Mouse (Mus musculus): ENCODE measurements around the gene Pcdh10. TPM values are rescaled to one million over a fixed set of nuclear protein-coding genes. Genes with fewer than 3 reads are reported as not detected.
A peak's percentile ranks its signal among the peaks of the same experiment; 100 is the strongest.

Gene Pcdh10
- total and polyA plus RNA-seq, 2 experiments from 2014 or later: 17.9 to 123 TPM

GRCm38 (mm10) chr3:45385451-45385850, 7.3 kb downstream of the Pcdh10 start:
- Histone ChIP-seq H3K9me3 (ENCODE audit: low read length) (no peaks in the 10 kb centered on the region), H3K9ac (no peak overlapping the region), H3K36me3 (ENCODE audit: insufficient read depth) (peaks cover 3% of the 10 kb centered on the region; the same call in 1 of the 2 replicates), H3K27ac (ENCODE audit: low read depth, low read length) (peak overlapping the region; percentile 29; the same call in 1 of the 2 replicates), H3K27me3 (ENCODE audit: insufficient read depth, low read length) (no peaks in the 10 kb centered on the region), H3K4me1 (ENCODE audit: insufficient read depth) (peaks cover 5% of the 10 kb centered on the region; the same call in 1 of the 2 replicates), H3K4me2 (ENCODE audit: low read depth) (peak overlapping the region; percentile 46), H3K4me3 (ENCODE audit: low read depth, low read length) (peak overlapping the region; percentile 21)
- no peak for TF ChIP-seq CTCF (IDR thresholded peaks at IDR 0.05; ENCODE audit: low read depth)
- no peak for ATAC-seq
- 15% methylated on average over 2 of the region's 2 CpGs for WGBS
- no peak for DNase-seq

DNA sequence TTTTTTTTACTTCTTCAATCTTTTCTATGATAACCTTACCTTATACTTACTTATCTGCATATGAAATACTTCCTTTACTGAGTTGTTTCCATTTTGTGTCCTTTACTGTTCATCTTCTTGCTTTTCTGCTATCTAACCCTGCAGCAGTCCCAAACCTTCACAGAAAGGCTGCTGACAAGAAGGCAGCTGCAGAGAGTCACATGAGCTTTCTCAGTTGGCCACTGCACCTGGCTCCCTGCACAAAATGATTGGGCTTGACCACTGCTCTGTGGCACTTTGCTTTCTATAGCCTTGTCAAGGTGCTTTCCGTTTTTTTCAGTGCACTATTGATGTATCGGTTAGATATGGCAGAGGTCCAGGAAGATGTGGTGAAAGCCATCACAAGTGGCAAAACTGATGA, 8.3 kb downstream of the Pcdh10 start:
- Histone ChIP-seq H3K4me1 (ENCODE audit: insufficient read depth) (peaks cover 5% of the 10 kb centered on the region; the same call in 1 of the 2 replicates), H3K9me3 (ENCODE audit: low read length) (no peaks in the 10 kb centered on the region), H3K4me3 (ENCODE audit: low read depth, low read length) (0 out of 2 replicates have a peak overlapping the region, but pooled peaks have one; percentile 8), H3K9ac (no peak overlapping the region), H3K4me2 (ENCODE audit: low read depth) (peak overlapping the region; percentile 8; the same call in 1 of the 2 replicates), H3K27me3 (ENCODE audit: insufficient read depth, low read length) (no peaks in the 10 kb centered on the region), H3K36me3 (ENCODE audit: insufficient read depth) (peaks cover 3% of the 10 kb centered on the region; the same call in 1 of the 2 replicates), H3K27ac (ENCODE audit: low read depth, low read length) (no peak overlapping the region)
- ATAC-seq (no peak), DNase-seq (no peak)
- no peak for TF ChIP-seq CTCF (IDR thresholded peaks at IDR 0.05; ENCODE audit: low read depth)
- WGBS: 18% methylated on average over 2 of the region's 2 CpGs

DNA sequence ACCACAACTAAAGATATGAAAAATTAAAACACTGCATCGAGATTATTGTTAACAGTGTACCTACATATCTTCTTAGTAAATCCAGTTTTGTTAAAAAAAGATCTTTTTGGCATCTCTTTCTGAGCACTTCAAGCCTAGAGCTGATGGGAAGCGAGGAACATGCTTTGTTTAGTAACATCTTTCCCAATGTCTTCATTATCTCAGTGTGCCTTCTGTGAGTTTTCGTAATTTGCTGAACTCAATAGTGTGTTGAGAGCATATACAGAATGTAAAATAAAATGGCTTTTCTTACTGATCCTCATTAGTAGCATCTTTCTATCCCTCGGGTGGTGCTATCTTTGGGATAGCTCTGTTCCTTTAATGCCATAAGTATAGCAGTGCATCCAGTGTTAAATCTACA, 18.9 kb downstream of the Pcdh10 start:
- Histone ChIP-seq H3K4me3 (ENCODE audit: low read depth, low read length) (no peak overlapping the region), H3K9me3 (ENCODE audit: low read length) (no peaks in the 10 kb centered on the region), H3K4me2 (ENCODE audit: low read depth) (no peak overlapping the region), H3K27me3 (ENCODE audit: insufficient read depth, low read length) (no peaks in the 10 kb centered on the region), H3K27ac (ENCODE audit: low read depth, low read length) (no peak overlapping the region), H3K4me1 (ENCODE audit: insufficient read depth) (no peaks in the 10 kb centered on the region), H3K36me3 (ENCODE audit: insufficient read depth) (peaks cover 6% of the 10 kb centered on the region; the same call in 1 of the 2 replicates), H3K9ac (no peak overlapping the region)
- whole genome bisulfite sequencing: 44% methylated on average over 4 of the region's 4 CpGs
- DNase-seq: no peak
- no peak for TF ChIP-seq CTCF (IDR thresholded peaks at IDR 0.05; ENCODE audit: low read depth)
- ATAC-seq: no peak

DNA sequence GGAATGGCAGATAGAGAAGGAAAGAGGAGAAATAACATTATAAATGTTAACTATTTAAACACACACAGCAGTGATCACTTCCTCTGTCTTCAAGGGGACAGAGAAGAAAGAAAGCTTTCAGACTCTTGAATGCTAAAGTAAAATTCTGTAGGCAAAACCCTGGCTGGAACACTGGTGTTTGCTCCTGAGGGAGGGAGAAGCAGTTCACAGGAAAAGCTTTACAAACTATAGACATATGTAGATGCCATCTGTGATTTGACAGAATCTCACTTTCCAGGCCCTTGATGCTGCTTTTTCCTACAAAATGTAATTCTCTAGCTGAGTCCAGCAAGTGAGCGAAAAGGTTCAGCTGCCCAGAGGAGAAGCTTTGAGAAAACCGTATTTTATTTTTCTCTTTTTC, 25.0 kb downstream of the Pcdh10 start:
- no peak for DNase-seq
- WGBS: 63% methylated on average over 2 of the region's 2 CpGs
- no peaks in the 10 kb centered on the region for H3K4me1 ChIP-seq (ENCODE audit: insufficient read depth)

DNA sequence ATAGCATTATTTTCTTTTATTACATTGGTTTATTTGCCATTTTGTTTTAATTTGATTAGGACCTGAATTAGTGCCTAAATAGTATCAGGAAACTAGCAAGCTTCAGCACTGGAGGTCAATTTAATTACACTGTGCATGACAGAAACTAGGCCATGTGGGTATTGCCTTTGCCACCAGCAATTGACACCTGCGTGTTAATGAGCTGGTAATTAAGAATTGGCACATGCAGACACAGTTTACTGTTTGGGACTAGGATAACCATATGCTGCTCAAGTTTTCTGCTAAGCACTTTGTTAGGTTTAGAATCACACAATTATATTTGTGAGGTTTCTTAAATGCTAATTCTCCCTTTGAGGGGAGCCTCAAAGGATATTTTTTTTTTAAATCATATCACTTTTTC, 53.5 kb downstream of the Pcdh10 start:
- H3K4me1 ChIP-seq (ENCODE audit: insufficient read depth): 0 out of 2 replicates have a peak, but pooled peaks cover 3% of the 10 kb centered on the region
- no peaks in the 10 kb centered on the region for H3K27me3 ChIP-seq (ENCODE audit: insufficient read depth, low read length)
- DNase-seq: no peak
- no peak overlapping the region for H3K9ac ChIP-seq
- 0 out of 2 replicates have a peak, but pooled peaks have one; percentile 45 for ATAC-seq
- WGBS: 25% methylated on average over 1 of the region's 1 CpGs
- no peak for TF ChIP-seq CTCF (IDR thresholded peaks at IDR 0.05; ENCODE audit: low read depth)
- H3K27ac ChIP-seq (ENCODE audit: low read depth, low read length): no peak overlapping the region
- H3K4me3 ChIP-seq (ENCODE audit: low read depth, low read length): no peak overlapping the region
- H3K9me3 ChIP-seq (ENCODE audit: low read length): no peaks in the 10 kb centered on the region
- H3K4me2 ChIP-seq (ENCODE audit: low read depth): no peak overlapping the region
- H3K36me3 ChIP-seq (ENCODE audit: insufficient read depth): no peaks in the 10 kb centered on the region; the same call in 1 of the 2 replicates

More for the DNA sequence above, 25.0 kb downstream of the Pcdh10 start:
- no peak overlapping the region for H3K9ac ChIP-seq
- H3K4me3 ChIP-seq (ENCODE audit: low read depth, low read length): no peak overlapping the region
- peak; percentile 56 for ATAC-seq
- no peak overlapping the region for H3K4me2 ChIP-seq (ENCODE audit: low read depth)
- H3K27me3 ChIP-seq (ENCODE audit: insufficient read depth, low read length): no peaks in the 10 kb centered on the region
- no peak for TF ChIP-seq CTCF (IDR thresholded peaks at IDR 0.05; ENCODE audit: low read depth)
- H3K9me3 ChIP-seq (ENCODE audit: low read length): no peaks in the 10 kb centered on the region
- 0 out of 2 replicates have a peak overlapping the region, but pooled peaks have one; percentile 5 for H3K27ac ChIP-seq (ENCODE audit: low read depth, low read length)
- H3K36me3 ChIP-seq (ENCODE audit: insufficient read depth): no peaks in the 10 kb centered on the region

DNA sequence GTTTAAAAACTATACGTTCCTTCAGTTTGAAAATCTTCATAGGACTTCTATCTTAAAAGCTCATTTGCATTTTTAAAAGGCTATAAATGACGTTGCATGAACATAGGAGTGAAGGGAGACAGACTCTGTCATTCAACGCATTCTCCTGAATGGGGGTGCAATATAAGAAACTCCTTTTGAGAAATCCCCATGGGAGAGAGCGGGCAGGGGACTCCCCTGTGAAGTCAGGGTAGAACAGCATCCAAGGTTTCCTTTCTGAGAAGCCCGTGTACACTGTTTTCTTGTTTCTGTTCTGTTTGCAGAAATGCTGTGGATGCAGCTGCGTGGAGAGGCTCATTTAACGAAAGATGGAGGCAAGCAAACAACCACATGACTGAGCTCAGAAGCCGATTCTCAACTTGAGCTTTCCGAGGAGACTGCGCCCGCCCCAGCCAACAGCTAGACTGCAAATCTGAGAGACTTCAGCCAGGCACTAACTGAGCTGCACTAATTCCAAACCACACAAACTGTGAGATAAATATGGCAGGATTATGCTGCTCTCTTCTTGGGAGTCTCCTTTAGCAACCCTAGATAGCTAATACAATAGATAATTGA, 54.1 kb downstream of the Pcdh10 start:
- no peaks in the 10 kb centered on the region for H3K27me3 ChIP-seq (ENCODE audit: insufficient read depth, low read length)
- peak; percentile 32 for DNase-seq
- H3K4me1 ChIP-seq (ENCODE audit: insufficient read depth): 0 out of 2 replicates have a peak, but pooled peaks cover 3% of the 10 kb centered on the region
- ATAC-seq: peak; percentile 43
- H3K9me3 ChIP-seq (ENCODE audit: low read length): no peaks in the 10 kb centered on the region
- no peak overlapping the region for H3K27ac ChIP-seq (ENCODE audit: low read depth, low read length)
- TF ChIP-seq CTCF (IDR thresholded peaks at IDR 0.05; ENCODE audit: low read depth): no peak
- H3K9ac ChIP-seq: no peak overlapping the region; the same call in 1 of the 2 replicates
- 29% methylated on average over 11 of the region's 11 CpGs for WGBS
- H3K4me3 ChIP-seq (ENCODE audit: low read depth, low read length): no peak overlapping the region
- H3K36me3 ChIP-seq (ENCODE audit: insufficient read depth): no peaks in the 10 kb centered on the region; the same call in 1 of the 2 replicates
- H3K4me2 ChIP-seq (ENCODE audit: low read depth): peak overlapping the region; percentile 32; the same call in 1 of the 2 replicates

Data from forebrain, postnatal 0 days (tissue).